Mouse (Mus musculus) left cerebral cortex, postnatal 10 days (tissue): ENCODE measurements around the gene Cdh4. TPM values are rescaled to one million over a fixed set of nuclear protein-coding genes. Genes with fewer than 3 reads are reported as not detected.
A peak's percentile ranks its signal among the peaks of the same experiment; 100 is the strongest.

Source experiments
- DNase-seq, 2 experiments: peaks; one replicate each; pipeline ENCODE4 v3.0.0; 2021 to 2022; ENCODE audit warnings: low spot score in 2 of 2, mixed read lengths in 1 of 2; ENCODE audit errors: extremely low spot score in 1 of 2
- intact Hi-C: fragments of 180-260 bp; cut with DNase I; formaldehyde crosslinking; loops from one replicate; pipeline ENCODE4 v1.15.1; 2025
- total RNA-seq, 2 experiments: library from RNA; stranded (reverse); gene quantifications; 2 replicates each; pipeline ENCODE4 v1.2.3; 2021

Gene Cdh4
- total RNA-seq, 2 experiments from 2014 or later: 36.4 to 41.2 TPM

- intact Hi-C loops: no loop called here
Observed at GRCm38 (mm10) chr2:179697601-179698000, 255.4 kb downstream of the Cdh4 start.

GRCm38 (mm10) chr2:179698196-179698985, 256.2 kb downstream of the Cdh4 start:
- DNase-seq: no peak
- intact Hi-C loops: no loop called here

More at GRCm38 (mm10) chr2:179697601-179698000, 255.4 kb downstream of the Cdh4 start:
- DNase-seq: no peak

- no peak for DNase-seq
Observed at GRCm38 (mm10) chr2:179705043-179705442, 262.8 kb downstream of the Cdh4 start.

GRCm38 (mm10) chr2:179705461-179705860, 263.2 kb downstream of the Cdh4 start:
- no peak for DNase-seq
- intact Hi-C loops: no loop called here

More at GRCm38 (mm10) chr2:179705043-179705442, 262.8 kb downstream of the Cdh4 start:
- intact Hi-C loops: no loop called here

- DNase-seq: no peak
- intact Hi-C loops: no loop called here
Observed at GRCm38 (mm10) chr2:179706616-179707015, 264.4 kb downstream of the Cdh4 start.

- DNase-seq: no peak
- intact Hi-C loops: no loop called here
Observed at GRCm38 (mm10) chr2:179709111-179709510, 266.9 kb downstream of the Cdh4 start.

- DNase-seq: no peak
- intact Hi-C loops: no loop called here
Observed at GRCm38 (mm10) chr2:179712690-179713089, 270.5 kb downstream of the Cdh4 start.

GRCm38 (mm10) chr2:179713326-179713725, 271.1 kb downstream of the Cdh4 start:
- intact Hi-C loops: no loop called here
- DNase-seq: no peak

GRCm38 (mm10) chr2:179714145-179714544, 271.9 kb downstream of the Cdh4 start:
- intact Hi-C loops: no loop called here
- no peak for DNase-seq

- intact Hi-C loops: no loop called here
- DNase-seq: no peak
Observed at GRCm38 (mm10) chr2:179715375-179715774, 273.1 kb downstream of the Cdh4 start.

- no peak for DNase-seq
- intact Hi-C loops: loop anchor here (10.0 kb wide), 1 partner anchor 276 kb away; the partner anchor contains the start of gene Cdh4
Observed at GRCm38 (mm10) chr2:179720366-179720765, 278.1 kb downstream of the Cdh4 start.

GRCm38 (mm10) chr2:179721534-179722516, 279.6 kb downstream of the Cdh4 start:
- intact Hi-C loops: loop anchor here (10.0 kb wide), 1 partner anchor 277 kb away; the partner anchor contains the start of gene Cdh4
- peak in 1 of 2 experiments; percentile 27 for DNase-seq

GRCm38 (mm10) chr2:179722776-179723386, 280.6 kb downstream of the Cdh4 start:
- intact Hi-C loops: loop anchor here (10.0 kb wide), 1 partner anchor 278 kb away; the partner anchor contains the start of gene Cdh4

GRCm38 (mm10) chr2:179723401-179723800, 281.2 kb downstream of the Cdh4 start:
- intact Hi-C loops: loop anchor here (10.0 kb wide), 1 partner anchor 279 kb away; the partner anchor contains the start of gene Cdh4
- DNase-seq: no peak

More at GRCm38 (mm10) chr2:179722776-179723386, 280.6 kb downstream of the Cdh4 start:
- DNase-seq: no peak

GRCm38 (mm10) chr2:179729002-179729401, 286.8 kb downstream of the Cdh4 start:
- DNase-seq: no peak
- intact Hi-C loops: loop anchor here (10.0 kb wide), 1 partner anchor 284 kb away; the partner anchor contains the start of gene Cdh4

GRCm38 (mm10) chr2:179729802-179730201, 287.6 kb downstream of the Cdh4 start:
- intact Hi-C loops: loop anchor here (10.0 kb wide), 1 partner anchor 285 kb away; the partner anchor contains the start of gene Cdh4
- DNase-seq: no peak

- intact Hi-C loops: no loop called here
- no peak for DNase-seq
Observed at GRCm38 (mm10) chr2:179733141-179733831, 291.1 kb downstream of the Cdh4 start.

- intact Hi-C loops: no loop called here
Observed at GRCm38 (mm10) chr2:179742419-179742818, 300.2 kb downstream of the Cdh4 start.

More at GRCm38 (mm10) chr2:179742419-179742818, 300.2 kb downstream of the Cdh4 start:
- DNase-seq: no peak
